Mouse (Mus musculus): ENCODE measurements at regions not wholly inside any gene's neighbourhood (a gene's known extent, or its start where the extent isn't known, plus 50 kb on each side); places are given as distances from the start of the nearest gene placed in this dataset.

DNA sequence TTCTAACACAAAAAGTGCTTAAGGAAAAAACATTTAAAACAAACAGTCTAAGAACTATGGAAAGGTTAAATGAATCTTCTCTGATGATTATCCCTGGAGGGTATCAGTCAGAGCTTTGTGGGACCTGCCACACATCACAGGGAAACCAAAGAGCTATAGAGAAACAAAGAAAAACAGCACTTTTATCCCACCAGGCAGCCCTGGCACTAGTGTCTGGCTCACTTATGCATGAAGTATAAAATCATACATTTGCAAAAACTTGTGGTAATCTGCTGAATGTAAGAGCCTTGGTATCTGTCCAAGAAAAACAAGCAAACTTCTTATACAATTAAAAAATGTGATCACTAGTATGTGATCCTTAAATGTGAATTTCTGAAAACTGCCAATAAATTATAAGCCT, 972.4 kb upstream of the Ctnnd2 start:
- DNase-seq (ENCODE audit: low spot score) (peak; percentile 41), ATAC-seq (ENCODE audit: low read depth) (no peak)
- H3K9me3 ChIP-seq (ENCODE audit: control insufficient read depth, low read length), result no peaks in the 10 kb centered on the region
- H3K4me1 ChIP-seq (ENCODE audit: control insufficient read depth, insufficient read depth, low read length), result no peaks in the 10 kb centered on the region
- H3K4me3 ChIP-seq (ENCODE audit: low read depth, low read length), result no peak overlapping the region
- H3K27me3 ChIP-seq (replicated peaks; ENCODE audit: control insufficient read depth, insufficient read depth, low read length), result no peaks in the 10 kb centered on the region
- no peak overlapping the region for H3K9ac ChIP-seq (ENCODE audit: low read depth, low read length)
- H3K36me3 ChIP-seq (ENCODE audit: control insufficient read depth, insufficient read depth, low read length), result no peaks in the 10 kb centered on the region
- H3K4me2 ChIP-seq (ENCODE audit: low read depth, low read length), result no peak overlapping the region
- no peak overlapping the region for H3K27ac ChIP-seq (replicated peaks; ENCODE audit: low read depth, low read length)

DNA sequence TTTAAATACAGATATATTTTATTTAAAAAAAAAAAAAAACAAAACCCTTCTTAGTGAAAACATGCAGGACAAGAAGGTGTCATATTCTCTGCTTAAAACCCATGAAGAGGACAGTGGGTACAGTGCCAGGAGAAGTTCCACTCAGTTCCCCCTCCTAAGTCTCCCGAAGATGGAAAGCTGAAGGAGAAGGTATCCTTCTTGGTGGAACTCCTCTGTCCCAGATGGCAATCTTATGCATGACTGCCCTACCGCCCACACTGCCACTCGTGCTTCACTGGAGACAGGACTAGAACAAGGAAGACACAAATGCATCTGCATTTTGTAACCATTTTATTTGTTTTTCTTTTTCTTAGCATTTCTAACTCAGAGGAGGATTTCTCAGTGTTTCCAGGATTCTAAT, 948.7 kb upstream of the Ctnnd2 start:
- no peak overlapping the region for H3K4me3 ChIP-seq (ENCODE audit: low read depth, low read length)
- H3K4me1 ChIP-seq (ENCODE audit: control insufficient read depth, insufficient read depth, low read length), result no peaks in the 10 kb centered on the region
- no peak overlapping the region for H3K4me2 ChIP-seq (ENCODE audit: low read depth, low read length)
- no peaks in the 10 kb centered on the region for H3K27me3 ChIP-seq (replicated peaks; ENCODE audit: control insufficient read depth, insufficient read depth, low read length)
- ATAC-seq (ENCODE audit: low read depth) (no peak), DNase-seq (ENCODE audit: low spot score) (no peak)
- no peaks in the 10 kb centered on the region for H3K36me3 ChIP-seq (ENCODE audit: control insufficient read depth, insufficient read depth, low read length)
- H3K27ac ChIP-seq (replicated peaks; ENCODE audit: low read depth, low read length), result no peak overlapping the region
- H3K9ac ChIP-seq (ENCODE audit: low read depth, low read length), result no peak overlapping the region
- H3K9me3 ChIP-seq (ENCODE audit: control insufficient read depth, low read length), result no peaks in the 10 kb centered on the region
- WGBS, result 63% methylated on average over 3 of the region's 3 CpGs

DNA sequence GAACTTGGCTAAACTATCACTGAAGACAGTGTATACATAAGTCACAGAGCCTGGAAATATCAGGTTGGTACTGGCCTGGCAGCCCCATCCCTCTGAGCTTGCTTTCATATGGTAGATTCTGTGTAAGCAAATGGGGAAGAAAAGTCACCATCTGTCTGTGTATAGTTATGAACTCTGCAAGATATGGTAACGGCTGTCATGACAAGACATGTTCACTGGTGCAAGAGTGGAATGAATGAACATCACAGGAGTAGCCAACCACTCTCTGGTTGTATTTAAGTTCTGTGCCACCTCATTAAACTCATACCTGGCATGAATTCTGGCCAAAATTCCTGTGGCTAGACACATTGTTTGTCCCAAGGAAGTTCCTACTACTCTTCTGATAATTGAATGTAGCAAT, 945.5 kb upstream of the Ctnnd2 start:
- WGBS, result 94% methylated on average over 1 of the region's 1 CpGs
- no peak for DNase-seq (ENCODE audit: low spot score)

DNA sequence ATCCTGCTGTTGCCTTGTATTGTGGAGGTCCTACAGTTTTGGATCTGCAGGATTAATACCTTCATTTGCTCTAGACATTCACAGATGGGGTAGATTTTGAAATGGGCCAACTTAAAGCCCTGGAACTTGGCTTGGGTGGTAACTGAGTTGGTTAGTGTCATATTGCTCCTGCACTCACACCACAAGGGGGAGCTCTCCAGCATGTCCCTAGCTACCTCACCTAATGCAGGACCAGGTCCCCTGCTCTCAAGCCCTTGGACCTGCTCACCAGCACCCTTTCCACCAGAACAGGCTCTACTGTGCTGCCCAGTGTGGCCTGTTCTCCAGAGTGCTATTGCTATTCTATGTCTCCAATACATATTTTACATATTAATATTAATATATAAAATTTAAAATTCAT, 937.8 kb upstream of the Ctnnd2 start:
- Histone ChIP-seq H3K4me2 (ENCODE audit: low read depth, low read length) (no peak overlapping the region), H3K9me3 (ENCODE audit: control insufficient read depth, low read length) (no peaks in the 10 kb centered on the region), H3K4me1 (ENCODE audit: control insufficient read depth, insufficient read depth, low read length) (no peaks in the 10 kb centered on the region), H3K36me3 (ENCODE audit: control insufficient read depth, insufficient read depth, low read length) (no peaks in the 10 kb centered on the region), H3K27ac (replicated peaks; ENCODE audit: low read depth, low read length) (no peak overlapping the region), H3K4me3 (ENCODE audit: low read depth, low read length) (no peak overlapping the region), H3K9ac (ENCODE audit: low read depth, low read length) (no peak overlapping the region), H3K27me3 (replicated peaks; ENCODE audit: control insufficient read depth, insufficient read depth, low read length) (no peaks in the 10 kb centered on the region)
- DNase-seq (ENCODE audit: low spot score) (no peak), ATAC-seq (ENCODE audit: low read depth) (no peak)

More for the DNA sequence above, 945.5 kb upstream of the Ctnnd2 start:
- Histone ChIP-seq H3K27me3 (replicated peaks; ENCODE audit: control insufficient read depth, insufficient read depth, low read length) (no peaks in the 10 kb centered on the region), H3K4me1 (ENCODE audit: control insufficient read depth, insufficient read depth, low read length) (no peaks in the 10 kb centered on the region), H3K27ac (replicated peaks; ENCODE audit: low read depth, low read length) (no peak overlapping the region), H3K9me3 (ENCODE audit: control insufficient read depth, low read length) (no peaks in the 10 kb centered on the region), H3K4me2 (ENCODE audit: low read depth, low read length) (no peak overlapping the region), H3K9ac (ENCODE audit: low read depth, low read length) (no peak overlapping the region), H3K4me3 (ENCODE audit: low read depth, low read length) (no peak overlapping the region), H3K36me3 (ENCODE audit: control insufficient read depth, insufficient read depth, low read length) (no peaks in the 10 kb centered on the region)
- ATAC-seq (ENCODE audit: low read depth), result no peak

DNA sequence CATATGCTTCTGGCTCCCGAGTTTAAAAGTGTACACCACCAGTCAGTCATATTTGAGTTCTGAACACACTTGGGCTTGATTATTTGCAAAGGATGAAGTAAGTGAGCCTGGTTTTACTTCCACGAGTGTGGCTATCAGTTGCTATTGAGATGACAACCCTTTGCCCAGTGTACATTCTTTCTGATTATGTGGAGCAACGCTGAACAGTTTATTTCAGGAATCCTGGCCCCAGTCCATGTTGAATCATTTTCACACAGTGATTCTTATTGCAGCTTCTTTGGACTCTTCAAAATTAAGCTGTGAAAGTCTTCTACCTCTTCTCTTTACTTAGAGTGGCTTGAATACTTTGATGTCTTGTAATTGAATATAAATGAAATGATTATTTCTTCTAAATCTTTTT, 917.2 kb upstream of the Ctnnd2 start:
- 56% methylated on average over 3 of the region's 3 CpGs for WGBS
- Histone ChIP-seq H3K9me3 (ENCODE audit: control insufficient read depth, low read length) (no peaks in the 10 kb centered on the region), H3K27me3 (replicated peaks; ENCODE audit: control insufficient read depth, insufficient read depth, low read length) (no peaks in the 10 kb centered on the region), H3K4me2 (ENCODE audit: low read depth, low read length) (no peak overlapping the region), H3K27ac (replicated peaks; ENCODE audit: low read depth, low read length) (no peak overlapping the region), H3K9ac (ENCODE audit: low read depth, low read length) (no peak overlapping the region), H3K4me1 (ENCODE audit: control insufficient read depth, insufficient read depth, low read length) (no peaks in the 10 kb centered on the region), H3K36me3 (ENCODE audit: control insufficient read depth, insufficient read depth, low read length) (no peaks in the 10 kb centered on the region), H3K4me3 (ENCODE audit: low read depth, low read length) (no peak overlapping the region)
- DNase-seq (ENCODE audit: low spot score) (no peak), ATAC-seq (ENCODE audit: low read depth) (no peak)

DNA sequence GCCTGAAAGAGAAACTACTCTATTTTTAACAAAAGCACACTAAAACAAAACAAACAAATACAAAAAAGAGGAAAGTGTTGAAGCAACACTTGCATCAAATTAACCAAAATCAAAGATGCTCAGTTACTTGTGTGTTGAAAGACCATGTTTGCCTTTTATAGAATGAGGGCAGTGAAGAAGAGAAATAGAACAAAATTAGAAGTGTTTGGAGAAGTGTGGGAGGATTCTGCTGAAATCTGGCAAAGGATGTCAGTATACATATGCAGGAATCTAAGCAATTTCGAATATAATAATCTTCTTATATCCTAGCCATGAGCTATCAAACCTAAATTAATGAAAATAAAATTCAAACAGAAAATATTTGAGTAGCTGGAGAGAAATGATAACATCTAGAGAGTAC, 905.6 kb upstream of the Ctnnd2 start:
- 59% methylated on average over 1 of the region's 1 CpGs for WGBS
- no peaks in the 10 kb centered on the region for H3K9me3 ChIP-seq (ENCODE audit: control insufficient read depth, low read length)
- no peak overlapping the region for H3K4me3 ChIP-seq (ENCODE audit: low read depth, low read length)
- DNase-seq (ENCODE audit: low spot score), result no peak
- no peak for ATAC-seq (ENCODE audit: low read depth)
- no peak overlapping the region for H3K4me2 ChIP-seq (ENCODE audit: low read depth, low read length)
- H3K9ac ChIP-seq (ENCODE audit: low read depth, low read length), result no peak overlapping the region
- H3K27me3 ChIP-seq (replicated peaks; ENCODE audit: control insufficient read depth, insufficient read depth, low read length), result no peaks in the 10 kb centered on the region
- no peak overlapping the region for H3K27ac ChIP-seq (replicated peaks; ENCODE audit: low read depth, low read length)
- H3K36me3 ChIP-seq (ENCODE audit: control insufficient read depth, insufficient read depth, low read length), result no peaks in the 10 kb centered on the region
- H3K4me1 ChIP-seq (ENCODE audit: control insufficient read depth, insufficient read depth, low read length), result no peaks in the 10 kb centered on the region

DNA sequence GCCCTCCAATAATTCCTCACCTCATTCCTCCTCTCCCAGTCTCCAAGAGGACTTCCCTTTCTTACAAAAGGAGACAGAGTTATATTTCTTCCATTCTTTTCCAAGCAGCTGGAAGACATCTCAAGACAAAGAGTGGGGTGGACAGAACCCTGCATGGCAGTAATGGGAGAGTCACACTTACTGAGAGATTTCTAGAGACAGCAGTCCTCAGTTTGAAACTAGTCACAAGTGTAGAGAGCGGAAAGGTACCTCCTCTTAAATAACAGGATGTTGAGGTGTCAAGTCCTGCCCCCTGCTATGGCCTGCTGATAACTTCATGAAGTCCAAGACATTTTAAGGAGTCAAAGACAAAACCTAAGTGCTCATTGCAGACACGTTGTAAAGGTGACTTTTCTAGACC, 875.9 kb upstream of the Ctnnd2 start:
- Histone ChIP-seq H3K27ac (replicated peaks; ENCODE audit: low read depth, low read length) (no peak overlapping the region), H3K4me1 (ENCODE audit: control insufficient read depth, insufficient read depth, low read length) (no peaks in the 10 kb centered on the region), H3K9me3 (ENCODE audit: control insufficient read depth, low read length) (no peaks in the 10 kb centered on the region), H3K9ac (ENCODE audit: low read depth, low read length) (no peak overlapping the region), H3K27me3 (replicated peaks; ENCODE audit: control insufficient read depth, insufficient read depth, low read length) (no peaks in the 10 kb centered on the region), H3K36me3 (ENCODE audit: control insufficient read depth, insufficient read depth, low read length) (no peaks in the 10 kb centered on the region), H3K4me3 (ENCODE audit: low read depth, low read length) (no peak overlapping the region), H3K4me2 (ENCODE audit: low read depth, low read length) (no peak overlapping the region)
- DNase-seq (ENCODE audit: low spot score), result no peak
- 79% methylated on average over 2 of the region's 2 CpGs for WGBS
- no peak for ATAC-seq (ENCODE audit: low read depth)
